Mouse (Mus musculus) embryo, embryonic 10.5 days (tissue): Measurements from ENCODE around the gene Nbas.

Source experiments
- DNase-seq: peaks from one replicate; pipeline ENCODE4 v3.0.0-alpha.2; 2015; ENCODE audit warnings: low spot score

The Nbas gene

DNA sequence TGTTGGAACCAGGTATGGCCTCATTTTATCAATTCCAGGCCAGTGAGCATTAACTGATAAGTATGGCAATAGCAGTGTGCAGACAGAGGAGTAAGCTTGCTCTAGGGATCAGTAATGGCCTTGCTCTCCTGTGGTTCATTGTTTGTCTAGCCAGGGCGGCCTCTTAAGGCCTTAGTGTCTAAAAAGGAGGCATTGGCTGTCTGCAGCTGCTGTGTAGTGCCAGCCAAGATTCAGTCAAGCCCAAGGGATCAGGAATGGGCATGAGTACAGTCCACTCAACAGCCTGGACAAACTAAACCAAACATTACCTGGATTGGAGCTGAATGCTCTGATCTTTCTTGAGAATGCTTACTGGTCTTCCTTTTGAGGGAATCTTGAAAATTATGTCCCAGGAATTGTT is 120.7 kb downstream of the Nbas start:
- DNase-seq, result no peak

DNA sequence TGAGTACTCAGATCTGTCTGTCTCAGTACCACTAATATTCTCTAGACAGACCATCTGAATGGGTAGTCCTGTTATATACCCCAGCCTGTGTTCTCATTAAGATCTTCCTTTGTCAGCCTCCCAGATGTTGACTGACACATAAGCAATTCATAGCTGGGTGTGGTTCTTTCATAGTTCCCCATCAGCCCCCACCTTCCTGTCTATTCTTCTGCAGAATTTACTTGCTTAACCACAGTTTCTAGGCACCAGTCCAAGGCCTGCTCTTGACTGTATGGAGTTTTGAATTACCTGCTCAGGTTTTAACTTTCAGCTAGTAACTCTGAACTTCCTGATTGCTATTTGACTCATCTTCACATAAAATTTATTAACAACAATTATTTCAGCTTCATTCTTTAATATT is 141.3 kb downstream of the Nbas start:
- no peak for DNase-seq

DNA sequence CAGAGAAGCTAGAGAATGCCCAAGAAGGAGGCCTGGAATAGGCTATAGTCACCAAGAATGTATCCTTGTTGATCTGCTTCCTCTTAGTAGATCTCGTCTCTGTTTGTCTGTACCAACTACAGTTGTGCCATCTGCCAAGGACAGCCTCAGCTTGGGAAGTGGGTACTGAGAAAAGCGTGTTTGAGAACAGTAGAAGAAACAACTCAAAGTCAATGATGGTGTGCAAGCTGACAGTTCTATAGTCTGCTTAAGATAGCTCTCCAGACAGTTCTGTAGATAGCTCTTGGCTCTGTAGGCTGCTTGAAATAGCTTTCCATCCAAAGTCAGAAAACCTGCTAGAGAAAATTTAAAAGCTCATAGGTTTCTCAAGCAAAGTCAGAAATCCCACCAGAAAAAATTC is 149.7 kb downstream of the Nbas start:
- no peak for DNase-seq

DNA sequence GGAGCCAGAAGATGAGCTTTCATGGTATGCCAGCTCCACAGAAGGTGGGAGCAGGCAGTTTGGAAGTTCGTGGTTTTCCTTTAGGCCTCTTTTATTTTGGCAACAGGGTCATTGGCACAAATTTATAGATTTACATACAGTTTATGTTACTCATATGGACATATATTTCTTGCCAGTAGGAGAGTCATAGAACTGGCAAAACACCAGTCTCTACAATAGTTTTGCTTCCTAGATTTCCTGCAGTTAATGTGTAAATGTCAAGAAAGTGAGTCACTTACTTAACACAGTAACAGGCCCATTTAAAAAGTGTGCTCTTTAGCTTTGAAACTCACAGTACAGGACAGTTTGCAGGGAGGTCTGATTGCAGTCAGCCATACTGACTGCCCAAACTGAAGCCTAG is 161.3 kb downstream of the Nbas start:
- no peak for DNase-seq

DNA sequence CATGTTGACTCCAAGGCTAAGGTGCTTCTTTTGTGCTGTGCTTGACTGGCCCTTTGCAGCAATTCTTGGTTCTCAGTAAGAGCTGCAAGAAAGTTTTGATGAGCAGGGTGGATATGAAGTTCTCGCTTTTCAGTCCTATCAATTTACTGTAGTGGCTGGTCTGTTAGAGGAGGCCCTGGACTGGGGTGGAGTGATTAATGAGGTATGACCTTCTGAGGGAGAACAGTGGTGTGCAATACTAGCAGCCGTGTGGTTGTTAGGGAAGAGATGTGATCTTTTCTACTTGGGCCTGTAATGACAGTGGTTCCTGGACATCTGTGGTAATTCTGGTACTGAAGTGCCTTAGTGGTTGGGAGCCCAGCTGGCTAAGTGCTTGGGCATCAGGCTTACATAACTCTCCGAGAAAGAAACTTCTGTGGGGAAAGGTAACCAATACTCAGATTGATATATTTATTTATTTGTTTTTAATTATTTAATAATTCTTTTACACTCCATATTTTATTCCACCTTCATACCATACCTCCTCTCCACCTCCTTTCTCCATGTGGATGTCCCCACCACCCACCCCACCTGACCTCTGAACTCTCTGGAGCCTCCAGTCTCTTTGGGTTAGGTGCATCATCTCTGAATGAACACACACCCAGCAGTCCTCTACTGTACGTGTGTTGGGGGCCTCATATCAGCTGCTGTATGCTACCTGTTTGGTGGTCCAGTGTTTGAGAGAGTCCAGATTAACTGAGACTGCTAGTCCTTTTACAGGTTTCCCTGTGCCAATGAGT is 175.9 kb downstream of the Nbas start:
- peak; percentile 4 for DNase-seq

DNA sequence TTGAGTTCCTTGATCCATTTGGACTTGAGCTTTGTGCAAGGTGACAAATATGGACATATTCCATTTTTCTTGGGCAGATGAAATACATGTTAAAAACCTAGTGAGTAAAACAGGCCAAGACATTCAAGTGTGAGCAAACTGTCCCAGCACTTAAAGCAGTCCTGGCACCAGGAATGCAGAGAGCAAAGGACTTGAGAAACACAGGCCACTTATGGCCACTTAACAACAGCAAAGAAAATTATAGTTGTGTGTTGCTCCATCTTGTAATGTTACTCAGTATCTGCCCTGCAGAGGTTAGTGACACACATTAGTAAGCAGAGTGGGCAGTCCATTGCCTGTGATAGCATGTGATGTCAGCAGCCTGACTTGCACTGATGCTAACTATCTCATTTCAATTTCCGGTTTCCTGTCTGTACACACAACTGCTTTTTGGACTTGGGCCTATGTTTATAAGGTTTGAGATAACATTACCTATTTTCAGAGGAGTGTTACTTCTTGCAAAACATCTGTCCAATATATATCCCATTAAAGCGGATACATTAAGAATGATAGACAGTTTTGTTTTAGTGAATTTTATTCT is 176.6 kb downstream of the Nbas start:
- DNase-seq, result no peak

DNA sequence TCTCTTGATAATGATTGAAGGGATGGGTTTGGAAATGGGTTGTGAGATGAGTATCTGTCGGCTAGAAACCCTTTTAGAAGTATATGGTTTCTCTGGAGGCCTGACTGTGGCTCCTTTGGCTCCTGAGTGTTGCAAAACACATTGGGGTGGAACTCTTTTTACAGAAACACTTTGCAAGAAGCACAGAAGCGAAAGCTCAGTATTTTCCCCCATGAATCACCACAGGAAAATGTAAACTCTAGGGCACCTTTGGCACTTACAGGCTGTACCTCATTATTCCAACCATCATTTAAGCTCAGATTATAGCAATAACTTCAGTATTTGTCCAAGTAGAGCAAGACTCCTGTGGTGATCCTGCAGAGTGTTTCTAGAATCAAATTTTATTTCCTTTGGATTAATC is 180.0 kb downstream of the Nbas start:
- no peak for DNase-seq

DNA sequence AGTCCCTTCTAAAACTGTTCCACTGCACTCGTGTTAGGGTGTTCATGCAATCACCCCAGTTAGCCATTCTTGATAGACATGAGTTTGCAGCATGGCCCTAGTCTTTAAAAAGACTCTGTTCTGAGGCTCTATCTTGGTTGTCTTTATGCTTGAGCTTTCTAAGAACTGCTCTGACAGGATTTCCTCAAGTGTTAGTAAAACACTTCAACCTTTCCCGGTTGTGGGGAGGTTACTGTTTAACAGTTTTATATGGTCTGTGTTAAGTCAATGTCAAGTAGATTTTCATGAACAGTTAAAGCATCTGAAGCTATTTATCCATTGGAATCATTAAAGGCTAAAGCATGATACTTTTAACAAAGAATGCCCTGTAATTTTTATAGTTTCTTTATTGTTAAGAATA is 183.1 kb downstream of the Nbas start:
- no peak for DNase-seq

DNA sequence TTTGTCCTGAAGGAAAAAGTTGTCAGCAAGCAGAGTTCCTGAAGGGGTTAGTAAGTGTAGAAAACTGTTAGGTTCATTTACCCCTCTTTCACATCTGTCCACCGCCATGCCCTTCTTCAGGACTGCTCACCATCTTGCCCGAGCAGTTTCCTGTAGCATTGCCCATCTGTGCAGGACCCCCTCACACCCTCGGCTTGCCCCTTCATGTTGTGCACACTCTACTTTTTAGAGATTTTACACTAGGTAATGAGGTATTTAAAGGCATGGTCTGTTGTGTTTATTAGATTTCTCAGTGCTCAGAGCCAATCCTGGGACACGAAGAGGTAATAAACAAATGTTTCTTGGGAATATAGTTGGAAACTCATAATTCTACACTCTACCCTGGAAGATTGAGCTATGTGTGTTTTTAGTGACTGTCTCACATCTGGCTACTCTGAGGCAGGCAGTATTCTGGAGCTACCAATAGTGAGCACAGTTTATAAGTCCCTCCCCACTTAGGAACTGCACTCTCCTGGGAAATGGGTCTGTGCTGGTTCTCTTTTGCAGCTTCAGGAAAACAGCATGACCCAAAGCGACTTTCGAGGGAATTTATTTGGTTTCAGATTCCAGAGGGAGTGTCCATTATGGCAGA is 191.4 kb downstream of the Nbas start:
- no peak for DNase-seq

DNA sequence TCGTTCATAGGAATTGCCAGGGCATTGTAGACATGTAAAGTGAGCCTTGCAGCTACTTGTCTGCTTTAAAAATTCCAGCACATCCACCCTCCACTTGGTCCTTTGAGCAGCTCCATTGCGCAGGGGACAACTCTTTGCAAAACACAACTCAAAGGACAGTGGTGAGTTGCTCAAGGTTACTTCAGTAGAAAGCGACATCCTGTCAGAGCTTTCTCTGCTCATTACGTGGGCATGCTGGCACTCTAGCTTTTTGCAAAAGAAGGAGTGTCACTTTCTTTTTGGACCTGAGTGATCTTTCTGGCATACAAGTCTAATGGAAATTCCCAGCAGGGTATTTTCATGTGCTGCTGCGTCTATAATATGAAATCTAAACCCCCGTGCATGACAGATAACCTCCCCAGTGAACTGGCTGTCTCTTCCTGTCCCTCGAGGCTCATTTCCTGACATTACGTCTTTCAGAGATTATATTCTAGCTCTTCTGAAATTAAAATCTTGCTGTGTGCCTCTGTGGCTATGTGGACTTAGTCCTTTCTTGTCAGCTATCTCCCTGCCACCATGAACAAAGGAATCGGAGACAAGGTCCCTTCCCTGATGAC is 192.7 kb downstream of the Nbas start:
- no peak for DNase-seq

DNA sequence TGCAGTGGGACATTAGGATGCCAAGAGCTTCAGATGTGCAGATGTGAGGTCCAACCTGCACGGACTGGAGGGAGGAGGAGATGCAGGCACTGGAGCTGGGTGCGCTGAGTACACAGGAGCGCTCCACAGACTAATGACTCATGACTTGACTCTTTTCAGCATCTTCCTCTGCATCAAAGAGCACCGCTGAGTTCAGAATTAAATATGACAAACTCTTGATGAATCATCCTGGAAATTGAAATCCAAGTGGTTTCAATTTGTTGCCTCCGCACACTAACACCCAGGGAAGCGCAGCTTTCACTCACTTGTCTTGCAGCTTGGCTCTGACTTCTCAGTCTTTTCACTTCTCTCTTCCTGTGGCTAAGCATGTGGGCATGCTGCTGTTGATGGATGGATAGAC is 193.5 kb downstream of the Nbas start:
- no peak for DNase-seq

DNA sequence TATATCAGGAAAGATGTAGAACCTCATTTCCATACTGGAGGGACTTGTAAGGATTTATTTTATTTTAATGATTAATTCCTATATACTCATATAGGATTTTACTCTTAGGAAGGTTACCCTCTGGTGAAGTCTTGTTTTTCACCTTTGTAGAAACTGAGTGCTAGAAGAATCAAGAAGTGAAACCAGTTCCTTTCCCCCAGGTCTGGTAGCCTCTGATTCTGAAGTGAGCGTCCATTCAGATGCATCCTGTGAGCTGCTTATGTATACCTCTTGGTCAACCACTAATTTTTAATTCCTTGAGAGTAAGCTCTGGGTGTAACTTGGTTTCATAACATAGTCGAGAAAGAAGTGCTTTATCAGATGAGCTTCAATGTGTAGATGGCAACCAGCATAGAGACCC is 196.6 kb downstream of the Nbas start:
- no peak for DNase-seq

DNA sequence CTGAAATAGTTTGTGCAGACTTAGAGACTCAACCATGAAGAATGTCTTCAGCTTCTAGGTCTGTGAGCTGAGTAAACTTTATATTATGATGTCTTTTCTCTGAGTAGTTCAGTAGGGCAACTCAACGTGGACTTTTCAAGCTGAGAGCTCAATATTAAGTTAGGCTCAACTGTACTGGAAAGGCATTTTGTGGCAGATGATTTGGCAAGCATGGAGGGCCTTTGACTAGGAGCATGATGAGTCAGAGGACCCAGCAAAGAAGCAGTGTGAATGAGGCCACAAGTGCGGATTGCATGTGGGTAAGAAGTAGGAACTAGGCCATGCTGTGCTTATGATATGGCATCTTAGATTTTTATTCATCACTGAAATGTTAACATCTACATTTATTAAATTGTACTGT is 205.9 kb downstream of the Nbas start:
- no peak for DNase-seq

DNA sequence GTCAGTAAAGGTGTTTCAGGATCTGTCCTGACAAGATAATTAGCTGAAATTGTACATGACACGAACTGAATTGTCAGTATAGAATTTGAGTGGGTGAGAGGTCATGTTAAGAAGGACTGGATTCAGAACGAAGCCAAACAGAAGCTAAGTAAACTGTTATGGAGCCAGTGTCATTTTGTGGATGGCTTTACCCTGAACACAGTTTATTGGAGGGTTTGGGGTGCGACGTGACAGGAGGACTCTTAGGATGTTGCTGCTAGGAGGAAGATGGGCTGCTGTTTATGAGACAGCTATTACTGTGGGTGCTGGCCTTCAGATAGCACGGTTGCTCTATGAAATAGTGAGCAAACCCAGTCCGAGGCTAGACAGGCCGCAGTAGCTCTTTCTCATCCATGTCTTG is 210.2 kb downstream of the Nbas start:
- no peak for DNase-seq

DNA sequence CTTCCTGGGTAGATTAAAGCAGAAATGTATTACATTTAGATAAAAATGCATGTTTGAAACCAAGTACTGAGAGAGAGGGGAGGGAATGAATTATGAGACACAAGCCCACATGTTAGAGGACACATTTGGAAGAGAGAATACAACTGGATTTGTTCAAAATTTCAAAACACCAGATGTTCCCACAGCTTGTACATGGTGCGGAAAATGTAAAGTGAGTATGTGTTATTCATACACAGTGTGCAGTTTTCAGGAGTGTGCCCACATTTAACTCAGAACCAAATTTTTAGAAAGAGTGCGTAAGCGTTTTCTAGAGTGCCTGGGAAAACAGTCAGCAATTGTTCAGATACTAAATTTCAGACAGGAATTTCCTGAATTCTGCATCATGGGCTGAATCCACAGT is 217.3 kb downstream of the Nbas start:
- DNase-seq, result no peak

DNA sequence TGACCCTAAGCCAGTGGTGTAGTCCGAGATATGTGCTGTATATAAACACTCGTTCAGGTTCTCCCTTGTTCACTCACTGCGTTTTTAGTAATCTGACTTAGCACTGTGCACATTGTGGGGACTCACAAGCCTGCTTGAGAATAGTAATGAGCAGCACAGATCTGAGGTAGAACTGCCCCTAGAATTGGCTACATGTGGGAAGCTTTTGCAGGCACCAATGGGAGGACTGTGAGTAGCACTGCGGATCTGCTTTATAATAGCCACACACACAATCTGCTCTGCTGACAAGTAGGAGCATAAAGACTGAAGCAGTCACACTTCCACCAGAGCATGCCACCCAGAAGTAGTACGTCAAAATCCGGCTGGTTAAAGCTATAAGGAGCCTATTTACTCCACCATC is 228.3 kb downstream of the Nbas start:
- DNase-seq, result no peak

DNA sequence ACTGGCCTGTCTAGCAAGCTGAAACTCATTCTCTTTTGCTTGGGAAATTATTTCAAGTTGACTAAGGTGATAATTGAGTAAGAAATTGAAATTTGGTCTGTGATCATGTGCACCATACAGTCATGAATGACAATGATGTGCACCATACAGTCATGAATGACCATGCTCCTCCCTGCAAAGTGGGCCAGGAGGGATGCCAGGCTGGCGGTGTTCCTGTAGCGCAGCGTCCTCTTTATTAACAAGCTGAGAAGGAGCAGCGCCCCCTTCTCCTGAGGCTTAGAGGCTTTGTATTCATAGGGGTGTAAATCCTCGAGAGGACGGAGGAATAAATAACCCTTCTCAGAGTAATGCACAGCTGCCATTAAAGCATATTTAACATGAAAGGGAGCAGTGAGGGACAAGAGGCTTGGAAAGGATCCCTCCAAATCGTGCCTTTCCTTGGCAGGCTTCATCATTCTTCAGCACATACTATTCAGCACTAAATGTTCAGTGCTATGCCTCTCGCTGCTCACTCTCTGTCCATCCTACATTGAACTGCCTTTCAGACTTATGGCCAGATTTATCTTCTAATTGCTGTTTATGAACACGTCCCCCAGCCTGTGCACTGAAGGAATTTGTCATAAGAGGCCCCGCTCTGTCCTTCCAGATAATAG is 230.4 kb downstream of the Nbas start:
- DNase-seq, result no peak

DNA sequence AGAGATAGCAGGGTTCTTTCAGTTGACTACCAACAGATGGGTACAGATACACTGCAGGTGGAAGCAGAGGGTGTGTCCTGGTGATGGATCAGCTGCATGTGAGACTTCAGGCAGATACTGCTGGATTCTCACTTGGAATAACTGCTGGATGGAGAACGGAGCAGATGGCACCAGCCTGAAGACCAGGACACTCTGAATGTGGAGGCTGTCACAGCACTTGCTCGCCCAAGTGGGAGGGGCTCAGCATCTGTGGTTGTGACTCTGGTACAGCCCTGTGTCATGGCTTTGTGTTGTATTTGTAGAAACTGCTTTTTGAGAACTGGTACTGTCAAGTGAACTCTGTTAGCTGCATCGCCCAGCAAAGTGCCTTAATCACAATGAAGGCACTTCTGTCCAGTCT is 231.3 kb downstream of the Nbas start:
- DNase-seq, result no peak

DNA sequence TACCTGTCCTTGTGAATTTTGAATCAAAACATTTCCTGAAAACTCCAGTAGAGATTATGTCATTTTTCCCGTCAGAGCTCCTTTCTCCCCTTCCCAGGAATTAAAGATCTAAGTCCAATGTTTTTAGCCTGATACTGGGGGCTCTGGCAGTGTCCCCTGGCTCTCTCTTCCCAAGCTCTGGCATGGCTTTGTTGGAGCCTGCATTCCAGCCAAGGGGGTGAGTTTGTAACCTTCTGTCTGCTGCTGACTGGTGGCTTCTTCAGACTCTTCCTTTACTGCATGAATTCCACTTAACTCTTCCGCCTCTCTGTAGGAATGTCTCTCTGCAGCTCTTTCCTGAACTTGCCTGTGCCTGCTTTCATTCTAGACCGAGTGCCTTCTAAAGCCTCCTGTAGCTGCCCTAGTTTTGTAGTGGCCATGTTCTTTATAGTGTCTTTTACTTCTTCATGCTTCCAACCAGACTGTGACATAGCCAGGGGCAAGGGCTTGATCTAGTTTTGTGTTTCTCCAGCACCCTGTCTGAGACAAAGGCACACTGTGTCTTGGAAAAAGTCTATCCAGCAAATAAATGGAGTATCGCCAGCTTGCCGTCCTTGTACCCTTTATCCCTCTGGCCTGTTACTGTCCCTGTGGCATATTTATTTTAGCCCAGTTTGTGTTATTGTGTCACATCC is 236.0 kb downstream of the Nbas start:
- DNase-seq, result no peak

DNA sequence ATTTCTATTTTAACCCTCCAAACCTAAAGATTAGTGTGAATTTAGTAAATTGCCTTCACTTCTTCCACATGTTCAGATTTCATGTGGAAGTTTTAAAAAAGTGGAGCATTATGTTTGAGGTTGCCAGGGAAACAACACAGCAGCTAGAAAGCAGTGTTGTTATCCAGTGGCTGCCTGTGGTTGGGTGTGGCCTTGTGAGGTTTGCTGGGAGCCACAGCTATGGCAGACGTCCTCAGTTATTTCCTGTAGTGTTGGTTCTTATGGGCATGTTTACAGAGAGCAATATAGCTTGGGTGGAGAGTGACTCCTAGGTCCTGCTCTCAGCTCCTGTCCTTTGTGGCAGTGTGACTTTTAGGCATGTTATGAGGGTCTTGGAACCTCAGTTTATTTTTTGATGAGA is 249.1 kb downstream of the Nbas start:
- DNase-seq, result no peak

DNA sequence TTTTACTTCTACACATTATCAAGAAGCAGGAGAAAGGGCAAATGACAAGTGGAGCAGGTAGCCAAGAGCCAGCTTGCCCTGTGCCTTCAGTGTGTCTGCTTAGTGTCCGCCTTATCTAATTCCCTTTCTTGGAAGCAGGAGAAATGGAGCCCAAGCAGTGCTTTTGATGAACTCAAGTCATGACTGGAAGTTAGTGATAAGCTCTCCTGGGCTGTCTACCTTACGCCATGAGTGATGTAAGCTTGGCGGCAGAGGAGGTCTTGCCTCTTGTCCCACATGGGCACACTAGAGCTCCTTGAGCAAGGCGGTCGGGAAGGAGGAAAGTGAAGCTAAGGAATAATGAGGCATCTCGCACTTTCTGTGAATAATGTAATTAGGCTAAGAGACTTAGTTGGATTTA is 250.5 kb downstream of the Nbas start:
- no peak for DNase-seq

DNA sequence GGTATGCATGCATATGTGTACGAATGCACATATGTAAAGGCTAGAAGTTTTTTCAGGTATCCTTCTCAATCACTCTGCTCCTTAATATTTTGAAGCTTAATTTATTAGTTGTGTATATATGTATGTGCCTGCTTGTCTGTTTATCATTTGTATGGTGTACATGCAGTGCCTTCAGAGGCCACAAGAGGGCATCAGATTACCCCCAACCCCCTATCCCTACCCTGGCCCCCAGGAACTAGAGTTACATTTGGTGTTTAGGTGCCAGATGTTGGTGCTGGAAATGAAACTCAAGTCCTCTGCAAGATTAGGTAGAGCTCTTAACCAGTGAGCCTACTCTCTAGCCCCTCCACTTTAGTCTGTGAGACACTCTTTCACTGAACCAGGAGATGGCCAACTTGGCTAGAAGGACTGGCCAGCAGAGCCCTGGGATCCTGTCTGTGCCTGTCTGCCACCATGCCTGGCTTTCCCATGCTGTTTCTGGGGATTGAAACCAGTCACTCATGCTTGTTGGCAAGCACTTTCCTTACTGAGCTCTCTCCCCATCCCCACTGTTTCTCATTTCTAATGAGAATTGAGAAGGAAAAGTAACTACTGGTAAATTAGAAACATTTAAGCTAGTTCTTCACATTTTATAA is 263.9 kb downstream of the Nbas start:
- DNase-seq, result peak; percentile 26
